Mouse (Mus musculus): ENCODE results near the gene Rhbdl2. TPM values are rescaled to one million over a fixed set of nuclear protein-coding genes. Genes with fewer than 3 reads are reported as not detected.

Gene Rhbdl2
- polyA plus RNA-seq, 2 experiments: not detected

DNA sequence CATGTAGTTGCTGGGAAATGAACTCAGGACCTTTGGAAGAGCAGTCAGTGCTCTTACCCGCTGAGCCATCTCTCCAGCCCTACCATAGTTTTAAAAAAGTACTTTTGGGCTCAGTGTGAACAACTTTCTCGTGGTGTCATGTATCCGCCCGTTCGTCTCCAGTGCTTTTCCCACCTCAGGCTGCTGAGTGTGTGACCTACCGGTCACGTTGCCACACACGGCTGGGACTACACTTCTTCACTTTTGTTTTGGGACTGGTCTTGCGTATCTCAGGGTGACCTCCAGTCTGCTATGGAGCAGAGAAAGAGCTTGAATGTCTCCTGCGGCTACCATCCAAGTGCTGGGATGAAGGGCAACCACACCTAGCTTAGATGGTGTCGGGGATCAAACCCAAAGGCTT lies 20.6 kb downstream of the Rhbdl2 start:
- no peaks in the 10 kb centered on the region for H3K9me3 ChIP-seq (ENCODE audit: control insufficient read depth, low read length)
- no peak for DNase-seq (ENCODE audit: low read depth in 3 of 3, low spot score in 3 of 3)

DNA sequence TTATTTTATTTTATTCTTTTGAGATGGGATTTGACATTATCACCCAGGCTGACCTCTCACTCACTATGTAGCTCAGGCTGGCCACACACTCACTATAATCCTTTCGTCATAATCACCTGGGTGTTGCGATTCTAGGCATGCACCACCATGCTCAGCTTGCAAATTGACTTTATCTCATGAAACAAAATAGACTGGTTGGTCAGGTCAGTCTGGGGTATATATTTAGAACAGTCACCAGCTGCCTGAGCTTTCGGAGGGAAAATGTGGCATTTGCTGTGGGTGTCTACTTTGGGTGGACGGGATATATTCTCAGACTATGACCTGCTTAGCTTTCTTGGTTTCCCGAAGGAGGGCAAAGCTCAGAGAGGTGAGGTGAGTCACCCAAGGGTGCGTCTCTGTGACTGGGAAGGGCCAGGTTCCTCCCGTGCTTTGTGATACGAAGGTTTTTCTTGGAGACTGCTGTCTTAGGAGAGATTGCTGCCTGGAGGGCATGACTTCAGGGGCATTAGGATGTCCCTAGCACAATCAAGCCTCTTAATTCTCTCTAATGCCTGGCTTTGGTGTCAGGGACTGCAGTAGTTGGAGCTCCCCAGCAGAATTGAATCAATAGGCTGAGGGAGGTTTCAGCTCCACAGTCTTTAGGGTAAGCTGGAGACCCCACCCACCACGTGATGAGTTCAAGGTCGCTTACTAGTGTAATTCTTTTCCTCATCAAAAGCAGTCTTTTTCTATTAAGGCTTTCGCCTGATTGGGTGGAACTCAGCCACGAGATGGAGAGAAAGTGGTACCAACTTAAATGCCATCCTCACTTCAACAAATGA lies 23.0 kb downstream of the Rhbdl2 start:
- Histone ChIP-seq H3K27ac (no peak overlapping the region), H3K9ac (replicated peaks) (no peak overlapping the region), H3K27me3 (ENCODE audit: control insufficient read depth, insufficient read depth, low read length) (no peaks in the 10 kb centered on the region), H3K4me3 (ENCODE audit: insufficient read depth in 1 of 2, low read depth in 2 of 2, low read length in 2 of 2) (no peak overlapping the region), H3K36me3 (replicated peaks; ENCODE audit: control insufficient read depth, insufficient read depth, low read depth) (no peaks in the 10 kb centered on the region), H3K4me1 (replicated peaks; ENCODE audit: control insufficient read depth in 2 of 2, insufficient read depth in 2 of 2, low read length in 1 of 2) (no peaks in the 10 kb centered on the region), H3K4me2 (ENCODE audit: low read depth) (no peak overlapping the region), H3K9me3 (ENCODE audit: control insufficient read depth, low read length) (no peaks in the 10 kb centered on the region)
- ATAC-seq (ENCODE audit: insufficient read depth) (no peak), DNase-seq (ENCODE audit: low read depth in 3 of 3, low spot score in 3 of 3) (no peak)
- TF ChIP-seq EP300 (IDR thresholded peaks at IDR 0.05; ENCODE audit: low read depth) (no peak), CTCF (IDR thresholded peaks at IDR 0.05; ENCODE audit: low read depth) (no peak)
- 59% methylated on average over 12 of the region's 12 CpGs for WGBS (ENCODE audit: insufficient replicate concordance)

More for the DNA sequence above, 20.6 kb downstream of the Rhbdl2 start:
- Histone ChIP-seq H3K4me2 (ENCODE audit: low read depth) (no peak overlapping the region), H3K4me3 (ENCODE audit: insufficient read depth in 1 of 2, low read depth in 2 of 2, low read length in 2 of 2) (no peak overlapping the region), H3K27ac (no peak overlapping the region), H3K27me3 (ENCODE audit: control insufficient read depth, insufficient read depth, low read length) (no peaks in the 10 kb centered on the region), H3K9ac (replicated peaks) (no peak overlapping the region), H3K4me1 (replicated peaks; ENCODE audit: control insufficient read depth in 2 of 2, insufficient read depth in 2 of 2, low read length in 1 of 2) (no peaks in the 10 kb centered on the region), H3K36me3 (replicated peaks; ENCODE audit: control insufficient read depth, insufficient read depth, low read depth) (no peaks in the 10 kb centered on the region)
- WGBS (ENCODE audit: insufficient replicate concordance): 71% methylated on average over 11 of the region's 11 CpGs
- ATAC-seq (ENCODE audit: insufficient read depth): no peak
- TF ChIP-seq CTCF (IDR thresholded peaks at IDR 0.05; ENCODE audit: low read depth) (no peak), EP300 (IDR thresholded peaks at IDR 0.05; ENCODE audit: low read depth) (no peak)

- no peak overlapping the region for H3K4me2 ChIP-seq (ENCODE audit: low read depth)
- no peak overlapping the region for H3K27ac ChIP-seq
- no peak overlapping the region for H3K4me3 ChIP-seq (ENCODE audit: insufficient read depth in 1 of 2, low read depth in 2 of 2, low read length in 2 of 2)
- no peaks in the 10 kb centered on the region for H3K36me3 ChIP-seq (replicated peaks; ENCODE audit: control insufficient read depth, insufficient read depth, low read depth)
- no peaks in the 10 kb centered on the region for H3K9me3 ChIP-seq (ENCODE audit: control insufficient read depth, low read length)
- H3K9ac ChIP-seq (replicated peaks): no peak overlapping the region
- peak; percentile 38 for TF ChIP-seq CTCF (IDR thresholded peaks at IDR 0.05; ENCODE audit: low read depth)
- no peak for TF ChIP-seq EP300 (IDR thresholded peaks at IDR 0.05; ENCODE audit: low read depth)
- no peaks in the 10 kb centered on the region for H3K27me3 ChIP-seq (ENCODE audit: control insufficient read depth, insufficient read depth, low read length)
- H3K4me1 ChIP-seq (replicated peaks; ENCODE audit: control insufficient read depth in 2 of 2, insufficient read depth in 2 of 2, low read length in 1 of 2): no peaks in the 10 kb centered on the region
- WGBS (ENCODE audit: insufficient replicate concordance): 61% methylated on average over 3 of the region's 3 CpGs
- DNase-seq (ENCODE audit: low read depth in 3 of 3, low spot score in 3 of 3) (no peak), ATAC-seq (ENCODE audit: insufficient read depth) (no peak)
Observed at GRCm38 (mm10) chr4:123812525-123812924, 24.9 kb downstream of the Rhbdl2 start.

GRCm38 (mm10) chr4:123814030-123814501 lies 26.4 kb downstream of the Rhbdl2 start:
- TF ChIP-seq CTCF (IDR thresholded peaks at IDR 0.05; ENCODE audit: low read depth) (no peak), EP300 (IDR thresholded peaks at IDR 0.05; ENCODE audit: low read depth) (no peak)
- Histone ChIP-seq H3K9ac (replicated peaks) (no peak overlapping the region), H3K36me3 (replicated peaks; ENCODE audit: control insufficient read depth, insufficient read depth, low read depth) (no peaks in the 10 kb centered on the region), H3K9me3 (ENCODE audit: control insufficient read depth, low read length) (no peaks in the 10 kb centered on the region), H3K27me3 (ENCODE audit: control insufficient read depth, insufficient read depth, low read length) (no peaks in the 10 kb centered on the region), H3K4me3 (ENCODE audit: insufficient read depth in 1 of 2, low read depth in 2 of 2, low read length in 2 of 2) (no peak overlapping the region), H3K4me2 (ENCODE audit: low read depth) (no peak overlapping the region), H3K4me1 (replicated peaks; ENCODE audit: control insufficient read depth in 2 of 2, insufficient read depth in 2 of 2, low read length in 1 of 2) (no peaks in the 10 kb centered on the region), H3K27ac (no peak overlapping the region)
- 59% methylated on average over 7 of the region's 7 CpGs for WGBS (ENCODE audit: insufficient replicate concordance)
- DNase-seq (ENCODE audit: low read depth in 3 of 3, low spot score in 3 of 3) (no peak), ATAC-seq (ENCODE audit: insufficient read depth) (no peak)

DNA sequence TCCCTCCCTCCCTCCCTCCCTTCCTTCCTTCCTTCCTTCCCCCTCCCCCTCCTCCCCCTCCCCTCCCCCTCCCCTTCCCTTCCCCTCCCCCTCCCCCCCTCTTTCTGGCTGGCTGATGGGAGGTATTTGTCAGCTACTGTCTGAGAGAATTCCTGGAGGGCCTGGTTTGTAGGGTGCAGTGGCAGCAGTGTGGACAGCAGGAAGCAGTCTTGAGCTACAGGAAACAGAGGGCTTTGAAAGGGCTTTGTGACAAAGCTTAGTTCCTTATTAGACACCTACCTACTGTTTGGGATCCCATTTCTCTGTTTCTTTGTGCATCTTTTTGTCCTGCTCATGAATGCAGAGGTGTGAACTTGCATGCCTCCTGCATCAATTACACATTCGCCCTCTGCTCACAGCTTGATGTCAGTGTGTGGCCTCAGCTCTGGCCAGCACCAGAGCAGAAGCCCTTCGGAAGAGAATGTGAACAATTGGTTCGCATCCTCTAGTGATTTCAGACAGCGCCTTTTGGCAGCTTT lies 31.5 kb downstream of the Rhbdl2 start:
- no peak overlapping the region for H3K4me3 ChIP-seq (ENCODE audit: insufficient read depth in 1 of 2, low read depth in 2 of 2, low read length in 2 of 2)
- no peaks in the 10 kb centered on the region for H3K4me1 ChIP-seq (replicated peaks; ENCODE audit: control insufficient read depth in 2 of 2, insufficient read depth in 2 of 2, low read length in 1 of 2)
- peak; percentile 29 for TF ChIP-seq CTCF (IDR thresholded peaks at IDR 0.05; ENCODE audit: low read depth)
- TF ChIP-seq EP300 (IDR thresholded peaks at IDR 0.05; ENCODE audit: low read depth): no peak
- DNase-seq (ENCODE audit: low read depth in 3 of 3, low spot score in 3 of 3): no peak
- no peak for ATAC-seq (ENCODE audit: insufficient read depth)
- no peak overlapping the region for H3K9ac ChIP-seq (replicated peaks)
- H3K36me3 ChIP-seq (replicated peaks; ENCODE audit: control insufficient read depth, insufficient read depth, low read depth): no peaks in the 10 kb centered on the region
- no peaks in the 10 kb centered on the region for H3K27me3 ChIP-seq (ENCODE audit: control insufficient read depth, insufficient read depth, low read length)
- H3K27ac ChIP-seq: no peak overlapping the region
- H3K4me2 ChIP-seq (ENCODE audit: low read depth): no peak overlapping the region
- H3K9me3 ChIP-seq (ENCODE audit: control insufficient read depth, low read length): no peaks in the 10 kb centered on the region
- WGBS (ENCODE audit: insufficient replicate concordance): 44% methylated on average over 4 of the region's 4 CpGs
